Mouse (Mus musculus) cerebellum, adult 2 months (tissue): ENCODE measurements around the gene Wwtr1. TPM values are rescaled to one million over a fixed set of nuclear protein-coding genes. Genes with fewer than 3 reads are reported as not detected.

Source experiments
- DNase-seq, 2 experiments: peaks; one replicate each; pipeline ENCODE4 v3.0.0; 2021
- H3K27ac ChIP-seq: fragments of 200-500 bp; 2 replicates; pipeline ENCODE4 v1.5.1; 2012; ENCODE audit warnings: low read length, control low read depth, inconsistent platforms; ENCODE audit not compliant: insufficient read depth
- H3K27me3 ChIP-seq: fragments of 200-500 bp; 2 replicates; pipeline ENCODE4 v1.6.1; 2012; ENCODE audit warnings: inconsistent platforms, mild to moderate bottlenecking, low read length, moderate library complexity; ENCODE audit not compliant: control insufficient read depth, insufficient read depth
- H3K4me1 ChIP-seq: fragments of 200-500 bp; 2 replicates; pipeline ENCODE4 v1.6.1; 2011; ENCODE audit warnings: low read length; ENCODE audit not compliant: control insufficient read depth, insufficient read depth
- H3K4me3 ChIP-seq: fragments of 200-500 bp; replicated peaks from 2 replicates; pipeline ENCODE3; 2011; ENCODE audit warnings: mild to moderate bottlenecking, low read depth, low read length, control low read depth; ENCODE audit not compliant: insufficient read depth
- CTCF ChIP-seq: fragments of 200-500 bp; IDR thresholded peaks from 2 replicates; pipeline ENCODE4 v1.5.1; 2011; ENCODE audit warnings: low read depth, mild to moderate bottlenecking, control low read depth, low read length, moderate library complexity, borderline replicate concordance; ENCODE audit not compliant: insufficient read depth
- POLR2A ChIP-seq: fragments of 200-500 bp; IDR thresholded peaks from 2 replicates; pipeline ENCODE4 v1.6.1; 2011; ENCODE audit warnings: low read length, control low read depth, borderline replicate concordance; ENCODE audit not compliant: insufficient read depth
- WGBS: fragments of 180-500 bp; shearing (Covaris S2); methylation state at CpG from one replicate; pipeline ENCODE4 v1.1.7; 2018; 5-methylcytosine and 5-hydroxymethylcytosine counted together
- polyA plus RNA-seq: library from polyadenylated mRNA; depleted of rRNA; stranded (reverse); fragments of >200 nt; gene quantifications from 2 replicates; pipeline ENCODE4 v1.2.3, GENCODE M21; 2012

The Wwtr1 gene
- polyA plus RNA-seq, 1 experiment: 10.0 TPM

DNA sequence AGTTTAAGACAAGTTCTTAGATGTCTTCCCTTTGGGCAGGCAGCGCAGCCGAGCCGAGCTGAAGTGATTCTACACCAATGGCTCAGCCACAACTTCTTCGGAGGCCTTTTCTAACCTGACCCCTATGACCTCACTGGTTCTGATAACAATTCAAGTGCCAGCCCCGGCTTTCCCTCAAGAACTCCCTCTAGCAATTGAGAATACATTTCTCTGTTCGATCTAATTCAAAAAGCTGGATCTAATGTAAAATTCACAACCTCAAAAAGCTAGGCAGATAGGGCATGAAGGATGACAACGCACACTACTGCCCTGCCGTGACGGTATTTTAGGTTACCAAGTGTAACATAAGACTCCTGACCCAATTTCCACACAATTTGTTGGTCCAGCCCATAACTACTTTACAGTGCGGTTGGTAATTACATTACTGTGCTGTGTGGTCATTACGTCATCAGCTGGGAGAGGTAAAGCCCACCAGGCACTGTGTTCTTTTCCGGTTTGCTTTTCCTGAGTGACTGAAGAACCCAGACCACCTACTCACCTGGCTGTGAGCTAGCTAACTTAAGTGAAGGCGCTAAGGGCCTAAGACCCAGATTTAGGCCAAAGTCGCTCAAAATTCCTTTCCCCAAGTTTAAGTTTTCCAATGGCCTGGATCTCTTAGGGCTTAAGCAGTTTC, 1.7 kb downstream of the Wwtr1 start:
- Histone ChIP-seq H3K4me1 (no peaks in the 10 kb centered on the region), H3K27ac (no peak overlapping the region), H3K27me3 (peaks cover 2% of the 10 kb centered on the region; the same call in 1 of the 2 replicates), H3K4me3 (peak overlapping the region; percentile 10)
- 81% methylated on average over 14 of the region's 14 CpGs for WGBS
- TF ChIP-seq CTCF (no peak), POLR2A (no peak)
- DNase-seq: no peak

DNA sequence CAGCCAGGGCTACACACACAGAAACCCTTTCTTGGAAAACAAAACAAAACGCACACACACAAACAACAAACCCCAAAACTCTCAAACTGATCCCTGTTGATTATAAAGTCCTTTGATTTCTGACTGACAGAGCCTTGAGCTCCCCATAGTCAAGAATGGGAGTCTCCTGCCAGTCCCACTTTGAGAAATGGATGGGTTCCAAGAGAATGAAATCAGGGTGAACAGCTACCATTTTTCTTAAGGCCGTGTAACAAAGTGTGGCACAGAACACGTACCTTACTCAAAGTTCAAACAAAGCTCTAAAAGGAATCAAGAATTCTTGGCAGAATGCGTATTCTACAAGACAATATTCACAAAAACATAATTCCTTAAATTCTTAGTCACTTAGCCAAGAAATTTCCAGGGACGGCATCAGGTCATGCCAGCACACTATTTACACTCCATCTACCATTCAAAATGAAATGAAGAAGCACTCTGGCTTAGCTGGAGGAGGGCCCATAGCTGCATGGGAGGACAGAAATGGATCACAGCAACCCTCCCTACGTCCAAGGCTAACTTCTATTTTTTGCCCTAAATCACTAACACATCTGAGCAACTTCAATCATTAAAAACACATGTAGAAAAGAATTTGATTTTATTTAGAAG, 3.3 kb downstream of the Wwtr1 start:
- 20% methylated on average over 6 of the region's 6 CpGs for WGBS
- Histone ChIP-seq H3K4me1 (no peaks in the 10 kb centered on the region), H3K4me3 (no peak overlapping the region), H3K27ac (no peak overlapping the region), H3K27me3 (peaks cover 2% of the 10 kb centered on the region; the same call in 1 of the 2 replicates)
- DNase-seq: no peak
- no peak for TF ChIP-seq CTCF
- TF ChIP-seq POLR2A: no peak

DNA sequence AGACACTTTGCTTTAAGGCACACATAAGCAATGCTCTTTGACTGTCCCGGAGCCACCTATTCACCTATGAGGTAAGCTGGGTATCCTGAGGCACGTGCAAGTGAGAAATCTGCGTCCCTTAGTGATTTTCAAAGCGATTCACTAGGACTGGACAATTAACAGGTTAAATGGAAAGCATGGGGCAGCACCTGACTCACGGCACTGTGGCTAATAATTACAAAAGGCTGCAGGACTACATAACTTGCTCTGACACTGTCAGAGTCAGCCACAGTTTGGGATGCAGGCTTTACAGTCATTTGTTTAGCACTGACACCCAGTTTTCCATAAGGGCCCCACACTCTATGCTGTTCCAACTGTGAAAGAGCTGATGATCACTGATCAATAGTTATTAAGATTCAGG, 9.1 kb downstream of the Wwtr1 start:
- H3K4me3 ChIP-seq: no peak overlapping the region
- H3K27ac ChIP-seq: no peak overlapping the region
- no peak for DNase-seq
- H3K4me1 ChIP-seq: no peaks in the 10 kb centered on the region
- no peaks in the 10 kb centered on the region for H3K27me3 ChIP-seq
- 88% methylated on average over 5 of the region's 5 CpGs for WGBS
- TF ChIP-seq POLR2A (no peak), CTCF (no peak)

DNA sequence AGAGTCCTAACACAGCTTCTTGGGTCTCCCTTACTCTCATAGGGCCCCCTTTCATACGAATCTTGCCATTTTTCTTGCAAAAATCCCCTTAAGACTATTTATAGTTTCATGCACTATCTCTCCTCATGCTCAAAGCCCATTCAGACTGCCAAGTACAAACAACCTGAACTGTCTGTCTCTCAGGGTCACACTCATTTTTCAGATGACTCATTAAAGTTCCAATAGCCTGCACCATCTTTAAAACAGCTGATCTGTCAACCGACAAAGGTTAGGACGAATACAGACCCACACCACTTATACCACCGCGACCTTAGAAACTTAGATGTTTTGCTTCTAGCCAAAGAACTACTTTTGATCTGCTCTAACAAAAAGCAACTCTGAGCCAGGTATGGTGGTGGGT, 12.1 kb downstream of the Wwtr1 start:
- Histone ChIP-seq H3K4me3 (no peak overlapping the region), H3K27me3 (no peaks in the 10 kb centered on the region), H3K27ac (no peak overlapping the region), H3K4me1 (no peaks in the 10 kb centered on the region)
- DNase-seq: no peak
- TF ChIP-seq POLR2A: no peak
- TF ChIP-seq CTCF: no peak
- WGBS: 92% methylated on average over 5 of the region's 5 CpGs

DNA sequence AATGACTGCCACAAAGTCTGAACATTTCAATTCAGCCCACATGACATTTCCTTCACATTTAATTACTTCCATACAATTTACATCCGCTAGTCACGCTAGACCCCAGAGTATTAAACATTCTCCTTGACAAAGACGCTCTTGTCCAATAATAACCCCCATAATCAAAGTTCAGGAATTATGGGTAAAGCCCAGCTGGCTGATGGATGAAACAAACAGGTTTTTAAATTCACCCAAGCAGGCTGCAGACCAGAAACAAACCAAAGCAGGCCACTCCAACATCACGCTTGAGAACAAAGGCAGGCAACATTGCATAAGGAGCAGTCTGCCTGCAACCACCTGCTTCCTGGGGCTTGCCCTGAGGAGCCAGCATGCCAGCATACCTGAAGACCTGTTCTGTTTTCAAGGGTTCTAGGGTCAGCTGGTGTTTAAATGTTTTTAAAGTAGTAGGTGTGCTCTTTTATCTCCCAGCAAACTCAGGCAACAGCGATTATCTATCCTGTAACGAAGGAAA, 12.7 kb downstream of the Wwtr1 start:
- Histone ChIP-seq H3K4me3 (no peak overlapping the region), H3K27me3 (no peaks in the 10 kb centered on the region), H3K4me1 (no peaks in the 10 kb centered on the region), H3K27ac (no peak overlapping the region)
- WGBS: 66% methylated on average over 6 of the region's 6 CpGs
- no peak for DNase-seq
- TF ChIP-seq POLR2A: no peak
- TF ChIP-seq CTCF: no peak

DNA sequence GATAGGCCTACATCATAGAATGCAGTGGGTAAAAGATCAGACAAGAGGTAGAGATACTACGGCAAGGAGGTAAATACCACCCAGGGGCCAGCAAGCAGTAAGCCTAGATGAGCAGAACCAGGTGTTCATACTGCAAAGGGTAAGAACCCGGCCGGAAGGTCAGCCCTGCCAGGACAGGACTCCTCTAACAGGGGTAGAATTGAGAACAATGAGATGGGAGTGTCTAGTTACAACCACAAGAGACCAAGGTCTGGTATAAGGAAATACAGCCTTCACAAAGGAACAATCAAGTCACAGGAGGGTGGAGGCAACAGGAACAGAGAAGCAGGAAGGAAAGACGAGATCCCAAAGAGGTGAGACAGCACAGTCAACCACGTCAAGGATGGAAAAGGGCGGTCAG, 16.9 kb downstream of the Wwtr1 start:
- Histone ChIP-seq H3K27me3 (no peaks in the 10 kb centered on the region), H3K27ac (no peak overlapping the region), H3K4me1 (no peaks in the 10 kb centered on the region), H3K4me3 (no peak overlapping the region)
- DNase-seq: no peak
- TF ChIP-seq POLR2A: no peak
- no peak for TF ChIP-seq CTCF
- WGBS: 91% methylated on average over 6 of the region's 6 CpGs

DNA sequence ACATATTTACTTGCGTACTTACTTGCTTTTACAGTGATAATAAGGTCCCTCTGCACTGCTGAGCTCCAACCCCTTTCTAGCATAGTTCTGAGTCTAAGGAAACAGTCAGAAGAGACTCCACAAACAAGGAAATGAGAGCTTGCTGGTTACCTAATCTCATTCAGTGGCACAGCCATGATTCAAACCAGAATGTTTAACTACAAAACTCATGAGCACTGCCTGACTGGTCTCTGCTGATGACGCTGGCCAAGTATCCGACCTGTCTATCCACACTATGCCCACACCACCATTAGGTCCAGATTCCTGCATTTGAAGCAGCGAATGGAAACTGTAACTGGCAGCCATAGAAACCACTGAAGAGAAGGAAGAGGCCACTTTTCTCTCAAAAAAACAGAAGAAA, 18.3 kb downstream of the Wwtr1 start:
- DNase-seq: no peak
- 91% methylated on average over 4 of the region's 4 CpGs for WGBS
- no peak overlapping the region for H3K4me3 ChIP-seq
- H3K4me1 ChIP-seq: no peaks in the 10 kb centered on the region
- TF ChIP-seq CTCF (no peak), POLR2A (no peak)
- no peaks in the 10 kb centered on the region for H3K27me3 ChIP-seq
- H3K27ac ChIP-seq: no peak overlapping the region

DNA sequence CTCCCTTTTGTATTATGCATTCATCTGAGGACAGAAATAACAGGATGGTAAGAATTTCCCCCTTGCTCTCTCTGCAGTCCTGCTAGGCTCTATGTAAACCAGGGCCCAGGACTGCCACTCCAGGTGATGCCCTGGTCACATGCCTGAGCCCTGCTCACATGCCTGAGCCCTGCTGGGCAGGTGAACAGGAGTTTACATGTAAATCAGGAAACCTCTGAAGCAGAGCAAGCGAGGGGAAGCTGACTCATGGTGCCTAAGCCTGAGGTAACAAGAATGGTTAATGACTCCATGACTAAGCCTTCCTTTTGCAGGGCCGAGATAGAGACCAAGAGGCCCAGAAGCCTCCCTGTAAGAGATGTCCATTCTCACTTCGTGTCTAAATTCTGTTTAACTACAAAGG, 20.1 kb downstream of the Wwtr1 start:
- H3K4me3 ChIP-seq: no peak overlapping the region
- no peak overlapping the region for H3K27ac ChIP-seq
- no peak for DNase-seq
- 75% methylated on average over 3 of the region's 3 CpGs for WGBS
- TF ChIP-seq POLR2A: no peak
- TF ChIP-seq CTCF: no peak
- H3K4me1 ChIP-seq: no peaks in the 10 kb centered on the region
- H3K27me3 ChIP-seq: no peaks in the 10 kb centered on the region
